8 mouse cellular contexts compared by ENCODE assay signal in the genomic region with DNA sequence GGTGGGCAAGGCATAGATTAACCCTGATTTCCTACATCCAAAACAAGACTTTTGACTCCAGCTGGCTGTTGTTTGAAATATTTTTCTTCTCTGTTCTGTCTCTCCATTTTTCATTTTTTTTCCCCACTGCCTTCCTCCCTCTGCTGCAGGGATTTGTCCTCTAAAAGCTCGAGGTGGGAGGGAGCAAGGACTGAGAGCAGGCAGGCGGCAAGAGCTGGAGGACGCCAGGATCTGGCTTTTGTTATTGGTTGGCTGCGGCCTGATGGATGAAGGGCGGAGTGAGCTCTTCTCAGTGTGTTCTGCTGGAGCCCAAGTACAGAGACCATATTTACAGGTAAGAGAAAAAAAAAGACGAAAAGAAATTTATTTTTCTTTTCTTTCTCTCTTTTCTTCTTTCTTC. TPM values are rescaled to one million over a fixed set of nuclear protein-coding genes. Genes with fewer than 3 reads are reported as not detected.
DNase-seq lines count a peak whose midpoint lies in the region; ATAC-seq lines count a peak whose summit lies in the region.

Gene Csrnp3, plus strand, starts transcription at position 217 of the 400 bp plus-strand sequence.

- H3K4me3 ChIP-seq in liver, embryonic 12.5 days: peak within 1 kb of the TSS; percentile 30

- H3K4me1 ChIP-seq in liver, embryonic 12.5 days: peaks cover 25% of the 10 kb centered on the region

- peak within 1 kb of the TSS; percentile 24; the same call in 1 of the 2 replicates for H3K9ac ChIP-seq in liver, embryonic 12.5 days

- H3K9me3 ChIP-seq in liver, embryonic 12.5 days (replicated peaks): no peaks in the 10 kb centered on the region

- H3K27me3 ChIP-seq in liver, embryonic 12.5 days (replicated peaks): peaks cover 31% of the 10 kb centered on the region

- no peak within 1 kb of the TSS for H3K27ac ChIP-seq in liver, embryonic 12.5 days

- no peak for ATAC-seq in liver, embryonic 12.5 days

- H3K36me3 ChIP-seq in liver, embryonic 12.5 days: no peaks in the 10 kb centered on the region

- DNase-seq in adrenal gland, adult (ENCODE audit: inconsistent age in 2 of 2, low spot score in 1 of 2): peak; percentile 8 to 57
- no peak for DNase-seq in adrenal gland, postnatal 4 days (ENCODE audit: low spot score in 2 of 2)
- peak; percentile 78 for DNase-seq in cerebellum, adult 9-10 months
- peak; percentile 69 to 74 for DNase-seq in frontal cortex, postnatal 10 days (ENCODE audit: low spot score in 2 of 2)
- peak; percentile 4 to 14 for DNase-seq in kidney, postnatal 36 days
- DNase-seq in ovary, postnatal 14 days (ENCODE audit: low spot score): peak; percentile 14
- DNase-seq in adipocyte (ENCODE audit: low spot score): no peak

- H3K4me2 ChIP-seq in liver, embryonic 12.5 days: peak within 1 kb of the TSS; percentile 60

- 6% methylated on average over 6 of the region's 6 CpGs for WGBS in liver, embryonic 12.5 days (ENCODE audit: insufficient replicate concordance)

RNA-seq across cellular contexts. Expression of gene Csrnp3, which starts in this region (rescaled TPM):
- total RNA-seq in adrenal gland, postnatal 4 days (2021): 1 to 10 TPM; 3.4 to 4.5 TPM
- polyA plus RNA-seq in liver, embryonic 12.5 days (2016; fragmentation: Nextera tagmentation; extraction: Ambion mirVana): 0.45 and 0.48 TPM in 2 replicates

Comparison
In these comparisons a context has a peak if more than half of its experiments do, and no peak if none do; other contexts are left out.
1. DNase-seq: peak in adrenal gland, adult (2 of 2), cerebellum, adult 9-10 months (single experiment), frontal cortex, postnatal 10 days (2 of 2), kidney, postnatal 36 days (2 of 2) and ovary, postnatal 14 days (single experiment); none in adrenal gland, postnatal 4 days (0 of 2) and adipocyte (single experiment).